Mouse (Mus musculus) left cerebral cortex, adult 18-20 months (tissue): ENCODE data around the gene Banf1. TPM values are rescaled to one million over a fixed set of nuclear protein-coding genes. Genes with fewer than 3 reads are reported as not detected.
"Not testable (repeated sequence)": the region's sequence is repeated elsewhere in the genome, so short reads cannot be mapped to it uniquely, and the experiment has no call there.

Experiments used
- DNase-seq, 2 experiments: peaks; one replicate each; pipeline ENCODE4 v3.0.0; 2021 to 2022; ENCODE audit warnings: low spot score in 2 of 2, mixed read lengths in 1 of 2
- long read RNA-seq, 2 experiments: library from polyadenylated mRNA; stranded (forward); transcript quantifications; one replicate each; pipeline ENCODE4 v2.0.0; 2021
- total RNA-seq, 2 experiments: library from RNA; stranded (reverse); gene quantifications; 2 replicates each; pipeline ENCODE4 v1.2.3; 2021

The Banf1 gene
- 10 to 100 TPM; 83.5 to 84.2 TPM for total RNA-seq
- long read RNA-seq, experiment 1, transcript Banf1-201 (3 exons, 1,261 nt) = major isoform, 58 of 109 reads
- long read RNA-seq, experiment 1, partial matches to known transcripts = 49 of 109 reads
- long read RNA-seq, experiment 1, other reads (novel, unspliced or antisense) = 1 of 109 reads
- long read RNA-seq, experiment 2, transcript Banf1-201 (3 exons, 1,261 nt) = major isoform, 53 of 98 reads
- long read RNA-seq, experiment 2, partial matches to known transcripts = 43 of 98 reads
- long read RNA-seq, experiment 2, other reads (novel, unspliced or antisense) = 0 of 98 reads

- no peak for DNase-seq
Measured at GRCm38 (mm10) chr19:5367053-5367359, at the start of gene Banf1. TSS of gene Banf1 (minus strand) at chr19:5367168.

GRCm38 (mm10) chr19:5414534-5414957, 47.6 kb upstream of the Banf1 start:
- DNase-seq = no peak

GRCm38 (mm10) chr19:5413840-5414239, 46.9 kb upstream of the Banf1 start:
- no peak for DNase-seq

GRCm38 (mm10) chr19:5411961-5412360, 45.0 kb upstream of the Banf1 start:
- no peak for DNase-seq

GRCm38 (mm10) chr19:5410641-5411040, 43.7 kb upstream of the Banf1 start:
- DNase-seq = no peak

- no peak for DNase-seq
Measured at GRCm38 (mm10) chr19:5409068-5409467, 42.1 kb upstream of the Banf1 start.

GRCm38 (mm10) chr19:5408057-5409001, 41.4 kb upstream of the Banf1 start:
- no peak for DNase-seq

GRCm38 (mm10) chr19:5407133-5407532, 40.2 kb upstream of the Banf1 start:
- DNase-seq = peak; percentile 43 to 48

GRCm38 (mm10) chr19:5406531-5407126, 39.7 kb upstream of the Banf1 start:
- peak in 1 of 2 experiments; percentile 55 for DNase-seq

GRCm38 (mm10) chr19:5405924-5406323, 39.0 kb upstream of the Banf1 start:
- DNase-seq = no peak

GRCm38 (mm10) chr19:5402293-5402692, 35.3 kb upstream of the Banf1 start, which contains the start of gene Tsga10ip:
TSS of gene Tsga10ip (minus strand) at chr19:5402526.
- DNase-seq = no peak

GRCm38 (mm10) chr19:5401073-5401472, 34.1 kb upstream of the Banf1 start:
- not testable (repeated sequence) for DNase-seq

GRCm38 (mm10) chr19:5395371-5395770, 28.4 kb upstream of the Banf1 start:
- no peak for DNase-seq

GRCm38 (mm10) chr19:5394168-5394567, 27.2 kb upstream of the Banf1 start:
- no peak for DNase-seq

- DNase-seq = no peak
Measured at GRCm38 (mm10) chr19:5392892-5393291, 25.9 kb upstream of the Banf1 start.

GRCm38 (mm10) chr19:5390416-5390815, 23.4 kb upstream of the Banf1 start:
- DNase-seq = no peak

- DNase-seq = no peak
Measured at GRCm38 (mm10) chr19:5389647-5390046, 22.7 kb upstream of the Banf1 start.

- peak; percentile 94 to 97 for DNase-seq
Measured at GRCm38 (mm10) chr19:5388588-5389242, 21.7 kb upstream of the Banf1 start, which contains the start of gene Sart1. TSS of gene Sart1 (minus strand) at chr19:5388703.

GRCm38 (mm10) chr19:5388011-5388441, 21.1 kb upstream of the Banf1 start:
- DNase-seq = no peak

- no peak for DNase-seq
Measured at GRCm38 (mm10) chr19:5384715-5385114, 17.7 kb upstream of the Banf1 start.

GRCm38 (mm10) chr19:5383326-5383725, 16.4 kb upstream of the Banf1 start:
- no peak for DNase-seq
